Comparison of ENCODE assay signal across 13 mouse cellular contexts in the genomic region with DNA sequence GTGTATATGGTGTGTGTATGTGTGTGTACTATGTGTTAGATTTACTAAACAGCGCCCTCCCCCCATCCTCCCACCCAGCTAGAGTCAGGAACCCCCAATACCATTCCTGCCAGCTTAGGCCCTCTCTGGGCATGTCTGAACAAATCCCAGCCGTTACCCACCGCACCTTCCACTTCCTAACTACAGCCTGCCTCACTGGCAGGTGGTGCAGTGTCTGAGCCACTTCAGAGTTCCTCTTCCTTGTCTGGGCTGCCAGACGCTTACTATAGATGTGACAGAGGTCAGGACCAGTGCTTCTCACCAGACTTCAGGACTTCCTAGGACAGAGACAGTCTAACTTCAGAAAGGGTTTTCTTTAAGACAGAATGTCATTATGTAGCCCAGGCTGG. TPM values are rescaled to one million over a fixed set of nuclear protein-coding genes. Genes with fewer than 3 reads are reported as not detected.
A peak's percentile ranks its signal among the peaks of the same experiment; 100 is the strongest.
DNase-seq lines count a peak whose midpoint lies in the region; ATAC-seq and TF ChIP-seq lines count a peak whose summit lies in the region.
"Had no signal": no experiment of that assay in that cellular context is flagged by ENCODE, and none has a peak within 500 bp of the region (broad histone marks: within the 10 kb centered on the region; RNA-seq: fewer than 3 reads in every experiment).

No protein-coding gene starts in this region.

- intact Hi-C loops in heart, adult 2 months (cut with DNase I), result no loop called here
- intact Hi-C loops in left cerebral cortex, adult 2 months (cut with DNase I), result no loop called here

- no peak for DNase-seq in heart, adult 2 months
- no peak for DNase-seq in liver, postnatal 0 days
- DNase-seq in liver, result no peak
- DNase-seq in MEL (ENCODE audit: low read depth, low spot score), result peak; percentile 25
- DNase-seq in spleen, postnatal 36 days (ENCODE audit: low spot score in 2 of 2), result no peak
- DNase-seq in left cerebral cortex, adult 2 months (ENCODE audit: extremely low spot score in 1 of 2, low spot score in 2 of 2), result no peak
- DNase-seq: kidney, adult 18-20 months; thymus, postnatal 36 days had no signal

- peak overlapping the region; percentile 93; the same call in 1 of the 2 replicates for H3K9ac ChIP-seq in heart, embryonic 13.5 days
- H3K9ac ChIP-seq in heart, adult 2 months (ENCODE audit: low read depth, low read length), result no peak overlapping the region
- no peak overlapping the region for H3K9ac ChIP-seq in liver, postnatal 0 days (replicated peaks)
- H3K9ac ChIP-seq in MEL (ENCODE audit: control insufficient read depth, low read depth, low read length, poor library complexity, severe bottlenecking), result no peak overlapping the region
- H3K9ac ChIP-seq: forebrain, embryonic 12.5 days had no signal

- no peak for TF ChIP-seq POLR2A in heart, adult 2 months (IDR thresholded peaks at IDR 0.05; ENCODE audit: insufficient read depth, low read depth, low read length)
- no peak for TF ChIP-seq POLR2A in MEL (IDR thresholded peaks at IDR 0.05; ENCODE audit: control insufficient read depth in 1 of 2, insufficient read depth in 1 of 2, low read depth in 1 of 2, low read length in 2 of 2, poor library complexity in 1 of 2)
- peak; percentile 30; the same call in 1 of the 2 replicates for TF ChIP-seq POLR2A in small intestine, adult 2 months (IDR thresholded peaks at IDR 0.05; ENCODE audit: low read depth, low read length)

- no peak for TF ChIP-seq EP300 in heart, adult 2 months (IDR thresholded peaks at IDR 0.05; ENCODE audit: insufficient read depth, low read depth, low read length)
- TF ChIP-seq EP300 in liver, postnatal 0 days (IDR thresholded peaks at IDR 0.05; ENCODE audit: low read depth), result no peak
- TF ChIP-seq EP300 in MEL (IDR thresholded peaks at IDR 0.05; ENCODE audit: low read depth in 1 of 2, low read length in 2 of 2), result no peak

- peak overlapping the region; percentile 97 for H3K4me2 ChIP-seq in heart, embryonic 13.5 days
- peak overlapping the region; percentile 82; the same call in 1 of the 2 replicates for H3K4me2 ChIP-seq in liver, postnatal 0 days (ENCODE audit: low read depth, low read length)
- H3K4me2 ChIP-seq: forebrain, embryonic 12.5 days had no signal

- no peak overlapping the region; the same call in 1 of the 2 replicates for H3K27ac ChIP-seq in heart, embryonic 13.5 days (replicated peaks)
- H3K27ac ChIP-seq in heart, adult 2 months, result no peak overlapping the region
- H3K27ac ChIP-seq in liver, postnatal 0 days (ENCODE audit: low read depth), result no peak overlapping the region
- H3K27ac ChIP-seq in MEL (ENCODE audit: control insufficient read depth, low read depth, low read length), result no peak overlapping the region
- H3K27ac ChIP-seq in small intestine, adult 2 months (ENCODE audit: insufficient read depth, low read depth, low read length), result peak overlapping the region; percentile 84; the same call in 1 of the 2 replicates
- H3K27ac ChIP-seq in left cerebral cortex, adult 2 months, result no peak overlapping the region
- H3K27ac ChIP-seq: forebrain, embryonic 12.5 days had no signal

- peak overlapping the region; percentile 88; the same call in 1 of the 2 replicates for H3K4me3 ChIP-seq in heart, embryonic 13.5 days
- H3K4me3 ChIP-seq in heart, adult 2 months, result no peak overlapping the region
- H3K4me3 ChIP-seq in liver, postnatal 0 days (ENCODE audit: low read depth, low read length), result no peak overlapping the region
- H3K4me3 ChIP-seq in MEL (ENCODE audit: control insufficient read depth in 1 of 2, insufficient read depth in 1 of 2, low read depth in 2 of 2, low read length in 2 of 2), result no peak overlapping the region
- H3K4me3 ChIP-seq in small intestine, adult 2 months (ENCODE audit: low read depth, low read length), result peak overlapping the region; percentile 80
- H3K4me3 ChIP-seq in left cerebral cortex, adult 2 months, result no peak overlapping the region
- H3K4me3 ChIP-seq: forebrain, embryonic 12.5 days had no signal

- WGBS in heart, embryonic 13.5 days, result 76% methylated on average over 4 of the region's 4 CpGs
- 56% methylated on average over 4 of the region's 4 CpGs for whole genome bisulfite sequencing in heart, adult 2 months
- 46% methylated on average over 4 of the region's 4 CpGs for WGBS in liver, postnatal 0 days (ENCODE audit: insufficient replicate concordance)
- WGBS in small intestine, adult 2 months, result 33% methylated on average over 4 of the region's 4 CpGs

- H3K4me1 ChIP-seq in heart, embryonic 13.5 days, result peaks cover 68% of the 10 kb centered on the region
- peaks cover 2% of the 10 kb centered on the region for H3K4me1 ChIP-seq in heart, adult 2 months (ENCODE audit: control insufficient read depth, insufficient read depth, low read length)
- H3K4me1 ChIP-seq in liver, postnatal 0 days (ENCODE audit: insufficient read depth), result peaks cover 25% of the 10 kb centered on the region
- H3K4me1 ChIP-seq in MEL (ENCODE audit: control insufficient read depth in 1 of 2, insufficient read depth in 2 of 2, low read length in 2 of 2), result no peaks in the 10 kb centered on the region
- H3K4me1 ChIP-seq in small intestine, adult 2 months (ENCODE audit: control insufficient read depth, insufficient read depth, insufficient read length, low read length), result peaks cover 20% of the 10 kb centered on the region

- peaks cover 19% of the 10 kb centered on the region for H3K36me3 ChIP-seq in heart, embryonic 13.5 days
- no peaks in the 10 kb centered on the region for H3K36me3 ChIP-seq in heart, adult 2 months (ENCODE audit: control insufficient read depth, insufficient read depth, low read length)
- H3K36me3 ChIP-seq in liver, postnatal 0 days (replicated peaks; ENCODE audit: insufficient read depth, low read length), result peaks cover 4% of the 10 kb centered on the region; the same call in 1 of the 2 replicates
- H3K36me3 ChIP-seq in MEL (ENCODE audit: control insufficient read depth in 1 of 2, insufficient read depth in 2 of 2, low read length in 2 of 2), result no peaks in the 10 kb centered on the region
- H3K36me3 ChIP-seq in small intestine, adult 2 months (ENCODE audit: control insufficient read depth, insufficient read depth, low read length), result peaks cover 20% of the 10 kb centered on the region
- H3K36me3 ChIP-seq: forebrain, embryonic 12.5 days had no signal

- no peak for TF ChIP-seq RAD21 in MEL (IDR thresholded peaks at IDR 0.05; ENCODE audit: low read depth, low read length)

- H3K79me2 ChIP-seq in heart, adult 2 months (replicated peaks; ENCODE audit: control insufficient read depth, insufficient read depth, low read length), result no peaks in the 10 kb centered on the region
- H3K79me2 ChIP-seq in MEL (ENCODE audit: control insufficient read depth, insufficient read depth, low read length, poor library complexity), result no peaks in the 10 kb centered on the region

- no peak for TF ChIP-seq CTCF in heart, adult 2 months (IDR thresholded peaks at IDR 0.05)
- no peak for TF ChIP-seq CTCF in liver, postnatal 0 days (IDR thresholded peaks at IDR 0.05; ENCODE audit: low read depth)
- no peak for TF ChIP-seq CTCF in MEL (IDR thresholded peaks at IDR 0.05 in 2 of 3, conservative IDR thresholded peaks at IDR 0.05 in 1 of 3; ENCODE audit: control insufficient read depth in 1 of 3, insufficient read depth in 1 of 3, low read depth in 2 of 3, low read length in 3 of 3, poor library complexity in 1 of 3, severe bottlenecking in 1 of 3)
- TF ChIP-seq CTCF in small intestine, adult 2 months (IDR thresholded peaks at IDR 0.05; ENCODE audit: extremely low read depth, insufficient read length, insufficient replicate concordance, low read depth, low read length), result no peak
- no peak for TF ChIP-seq CTCF in left cerebral cortex, adult 2 months (IDR thresholded peaks at IDR 0.05)

- H3K9me3 ChIP-seq in heart, embryonic 13.5 days, result no peaks in the 10 kb centered on the region
- no peaks in the 10 kb centered on the region for H3K9me3 ChIP-seq in liver, postnatal 0 days (ENCODE audit: low read length)
- H3K9me3 ChIP-seq in MEL (replicated peaks; ENCODE audit: insufficient read depth, low read length), result no peaks in the 10 kb centered on the region
- H3K9me3 ChIP-seq: forebrain, embryonic 12.5 days had no signal

- H3K27me3 ChIP-seq in heart, embryonic 13.5 days (replicated peaks), result peaks cover 11% of the 10 kb centered on the region
- H3K27me3 ChIP-seq in heart, adult 2 months (ENCODE audit: control insufficient read depth, insufficient read depth, low read length), result no peaks in the 10 kb centered on the region
- peaks cover 25% of the 10 kb centered on the region for H3K27me3 ChIP-seq in liver, postnatal 0 days (ENCODE audit: insufficient read depth, low read length)
- no peaks in the 10 kb centered on the region for H3K27me3 ChIP-seq in MEL (ENCODE audit: control insufficient read depth in 1 of 2, insufficient read depth in 2 of 2, low read length in 2 of 2)
- no peaks in the 10 kb centered on the region for H3K27me3 ChIP-seq in small intestine, adult 2 months (ENCODE audit: control insufficient read depth, insufficient read depth, low read length)

- no peak for ATAC-seq in heart, embryonic 13.5 days (ENCODE audit: extremely low read depth, insufficient number of reproducible peaks, low FRiP score, low TSS enrichment)
- ATAC-seq in liver, postnatal 0 days, result no peak
- ATAC-seq: activated CD4-positive, CD25-positive, alpha-beta regulatory T cell, adult 4 months had no signal

TF ChIP-seq in MEL, 35 proteins besides CTCF, POLR2A, EP300 and RAD21:
- TF ChIP-seq MAX (IDR thresholded peaks at IDR 0.05; ENCODE audit: low read length), result no peak

RNA-seq across cellular contexts. Expression of gene Epha2, which starts 3.2 kb away (rescaled TPM):
- 4.0 and 4.3 TPM in 2 replicates for polyA plus RNA-seq in heart, embryonic 13.5 days (2015; fragmentation: Nextera tagmentation; extraction: Ambion mirVana)
- total RNA-seq in heart, adult 2 months (2021), result 1 to 10 TPM; 5.5 to 7.7 TPM
- 7.0 and 8.7 TPM in 2 replicates for polyA plus RNA-seq in heart, adult 2 months (2012; rRNA removed)
- polyA plus RNA-seq in liver, postnatal 0 days (2015; fragmentation: Nextera tagmentation; extraction: Ambion mirVana), result 1.5 and 2.4 TPM in 2 replicates
- total RNA-seq in MEL (2012; rRNA removed), result 2.3 and 2.5 TPM in 2 replicates
- 1 to 10 TPM in 1 of 2 experiments, not detected in 1; 5.9 TPM for polyA plus RNA-seq in MEL (2012; ENCODE audit: insufficient read depth in 1 of 2, insufficient read length in 2 of 2, low read depth in 1 of 2, low replicate concordance in 2 of 2, missing spikeins in 1 of 2)
- polyA plus RNA-seq in small intestine, adult 2 months (2012; rRNA removed), result 28.3 and 86.3 TPM in 2 replicates
- total RNA-seq in left cerebral cortex, adult 2 months (2021), result 1 to 10 TPM; 1.3 to 1.9 TPM
- total RNA-seq: monocyte, adult 5-6 weeks had no signal
- polyA plus RNA-seq: activated CD4-positive, CD25-positive, alpha-beta regulatory T cell, adult 4 months had no signal

Comparison
In these comparisons a context has a peak if more than half of its experiments do, and no peak if none do; other contexts are left out.
1. H3K4me3 ChIP-seq: peak in heart, embryonic 13.5 days (single experiment) and small intestine, adult 2 months (single experiment); none in heart, adult 2 months (single experiment), liver, postnatal 0 days (single experiment), MEL (0 of 2) and left cerebral cortex, adult 2 months (single experiment).